Mouse (Mus musculus): ENCODE measurements around the gene Ccser1. TPM values are rescaled to one million over a fixed set of nuclear protein-coding genes. Genes with fewer than 3 reads are reported as not detected.

The Ccser1 gene
- polyA plus RNA-seq, 1 experiment from 2014 or later: 10.3 TPM

DNA sequence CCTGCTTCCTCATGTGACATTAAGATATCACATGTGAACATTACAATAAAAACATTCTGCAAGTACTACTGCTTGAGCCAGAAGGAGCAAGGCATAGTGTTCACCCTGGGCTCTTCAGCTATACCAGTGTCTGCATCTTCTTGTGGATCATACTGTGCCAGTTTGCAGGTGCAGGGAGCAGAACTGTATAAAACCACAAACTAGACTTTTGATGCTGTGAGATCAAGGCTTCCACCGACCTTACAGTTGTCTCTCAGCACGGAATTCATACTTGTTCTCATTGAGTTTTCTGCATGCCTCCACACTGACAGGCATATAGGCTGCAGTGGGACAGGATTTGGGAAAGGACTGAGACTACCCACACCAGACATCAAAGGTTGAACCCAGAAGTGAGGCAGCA is 146.0 kb downstream of the Ccser1 start:
- WGBS: 86% methylated on average over 2 of the region's 2 CpGs
- H3K9me3 ChIP-seq (replicated peaks): no peaks in the 10 kb centered on the region
- H3K36me3 ChIP-seq: no peaks in the 10 kb centered on the region
- DNase-seq (ENCODE audit: low spot score): no peak
- H3K4me1 ChIP-seq: no peaks in the 10 kb centered on the region
- no peak overlapping the region for H3K4me3 ChIP-seq
- no peak overlapping the region for H3K27ac ChIP-seq
- H3K27me3 ChIP-seq (ENCODE audit: low read depth, poor library complexity, severe bottlenecking): no peaks in the 10 kb centered on the region

DNA sequence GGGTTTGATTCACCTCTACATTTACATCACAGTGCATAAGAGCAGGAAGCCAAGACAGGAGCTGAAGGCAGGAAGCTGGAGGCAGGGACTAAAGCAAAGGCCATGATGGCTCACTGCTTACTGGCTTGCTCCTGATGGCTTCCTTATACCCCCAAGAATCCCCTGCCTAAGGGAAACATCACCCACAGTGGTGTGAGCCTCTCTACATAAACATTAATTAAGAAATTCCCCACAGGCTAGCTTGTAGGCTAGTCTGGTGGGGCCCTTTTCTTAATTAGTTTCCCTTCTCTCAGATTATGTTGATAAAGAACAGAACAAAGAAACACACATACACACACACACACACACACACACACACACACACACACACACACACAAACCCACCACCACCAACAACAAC is 148.9 kb downstream of the Ccser1 start:
- Histone ChIP-seq H3K4me3 (no peak overlapping the region), H3K36me3 (no peaks in the 10 kb centered on the region), H3K27ac (no peak overlapping the region), H3K27me3 (ENCODE audit: low read depth, poor library complexity, severe bottlenecking) (no peaks in the 10 kb centered on the region), H3K9me3 (replicated peaks) (no peaks in the 10 kb centered on the region), H3K4me1 (no peaks in the 10 kb centered on the region)
- DNase-seq (ENCODE audit: low spot score): no peak

DNA sequence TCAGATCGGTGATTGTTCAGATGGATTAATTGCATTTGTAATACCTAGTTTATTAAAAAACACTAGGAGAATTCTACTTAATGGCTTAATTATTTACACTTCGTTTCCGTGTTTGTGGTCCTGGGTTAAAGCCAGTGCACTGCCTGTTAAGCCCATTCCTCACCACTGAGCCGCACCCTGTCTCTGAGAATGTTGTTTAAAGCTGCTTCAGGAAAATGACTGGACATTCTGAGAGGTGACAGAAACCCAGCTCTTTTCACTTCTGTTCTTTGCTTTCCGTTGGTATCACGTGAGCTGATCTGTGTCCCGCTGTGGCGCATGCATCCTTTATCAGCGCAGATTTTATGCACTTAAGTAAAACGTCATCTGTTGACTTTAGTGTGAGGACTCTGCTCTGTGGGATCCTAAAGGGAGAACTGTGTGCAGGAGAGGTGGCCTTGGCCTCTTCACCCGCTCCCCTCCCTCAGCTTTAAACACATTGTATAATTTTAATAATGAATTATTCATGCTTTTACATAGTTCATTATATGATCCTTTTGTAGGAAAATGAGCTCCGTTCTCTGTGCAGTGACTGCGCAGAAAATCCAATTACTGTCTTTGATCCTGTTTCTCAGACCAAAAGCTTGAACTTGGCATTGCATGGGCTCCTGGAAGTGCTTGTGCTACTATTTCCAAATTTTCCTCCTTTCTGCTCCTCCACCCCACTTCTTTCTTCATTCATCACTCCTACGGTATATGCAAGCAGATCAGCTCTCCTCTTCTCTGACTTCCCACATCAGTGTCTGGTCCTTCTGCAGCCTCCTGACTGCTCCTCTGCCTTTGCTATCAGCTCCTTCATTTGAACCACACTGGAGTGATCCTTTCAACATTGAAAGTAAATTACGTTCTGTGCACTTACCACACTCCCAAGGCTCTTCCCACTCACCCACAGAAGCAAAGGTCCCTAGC is 149.7 kb downstream of the Ccser1 start:
- Histone ChIP-seq H3K36me3 (no peaks in the 10 kb centered on the region), H3K27me3 (ENCODE audit: low read depth, poor library complexity, severe bottlenecking) (no peaks in the 10 kb centered on the region), H3K4me1 (no peaks in the 10 kb centered on the region), H3K4me3 (no peak overlapping the region), H3K9me3 (replicated peaks) (no peaks in the 10 kb centered on the region), H3K27ac (no peak overlapping the region)
- no peak for DNase-seq (ENCODE audit: low spot score)
- WGBS: 88% methylated on average over 15 of the region's 15 CpGs

DNA sequence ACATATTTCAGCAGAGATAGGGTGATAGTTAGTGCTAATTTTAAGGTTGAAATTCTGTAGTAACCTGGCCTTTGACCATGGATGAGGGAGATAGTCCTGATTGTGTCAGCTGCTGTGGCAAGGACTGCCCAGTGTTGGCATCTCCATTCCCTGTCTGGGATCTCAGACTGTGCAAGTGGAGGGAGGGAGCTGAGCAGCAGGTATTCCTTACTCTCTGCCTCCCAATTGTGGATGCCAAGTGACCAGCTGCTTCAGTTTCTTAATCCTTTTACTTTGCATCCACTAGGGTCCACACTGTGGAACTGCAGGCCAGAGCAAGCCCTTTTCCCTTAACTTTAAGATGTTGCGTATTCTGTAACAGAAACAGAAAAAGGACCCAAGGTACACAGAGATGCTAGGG is 154.3 kb downstream of the Ccser1 start:
- WGBS: 97% methylated on average over 1 of the region's 1 CpGs
- H3K4me3 ChIP-seq: no peak overlapping the region
- H3K4me1 ChIP-seq: no peaks in the 10 kb centered on the region
- no peak for DNase-seq (ENCODE audit: low spot score)
- no peaks in the 10 kb centered on the region for H3K36me3 ChIP-seq
- H3K27ac ChIP-seq: no peak overlapping the region
- no peaks in the 10 kb centered on the region for H3K27me3 ChIP-seq (ENCODE audit: low read depth, poor library complexity, severe bottlenecking)
- no peaks in the 10 kb centered on the region for H3K9me3 ChIP-seq (replicated peaks)

DNA sequence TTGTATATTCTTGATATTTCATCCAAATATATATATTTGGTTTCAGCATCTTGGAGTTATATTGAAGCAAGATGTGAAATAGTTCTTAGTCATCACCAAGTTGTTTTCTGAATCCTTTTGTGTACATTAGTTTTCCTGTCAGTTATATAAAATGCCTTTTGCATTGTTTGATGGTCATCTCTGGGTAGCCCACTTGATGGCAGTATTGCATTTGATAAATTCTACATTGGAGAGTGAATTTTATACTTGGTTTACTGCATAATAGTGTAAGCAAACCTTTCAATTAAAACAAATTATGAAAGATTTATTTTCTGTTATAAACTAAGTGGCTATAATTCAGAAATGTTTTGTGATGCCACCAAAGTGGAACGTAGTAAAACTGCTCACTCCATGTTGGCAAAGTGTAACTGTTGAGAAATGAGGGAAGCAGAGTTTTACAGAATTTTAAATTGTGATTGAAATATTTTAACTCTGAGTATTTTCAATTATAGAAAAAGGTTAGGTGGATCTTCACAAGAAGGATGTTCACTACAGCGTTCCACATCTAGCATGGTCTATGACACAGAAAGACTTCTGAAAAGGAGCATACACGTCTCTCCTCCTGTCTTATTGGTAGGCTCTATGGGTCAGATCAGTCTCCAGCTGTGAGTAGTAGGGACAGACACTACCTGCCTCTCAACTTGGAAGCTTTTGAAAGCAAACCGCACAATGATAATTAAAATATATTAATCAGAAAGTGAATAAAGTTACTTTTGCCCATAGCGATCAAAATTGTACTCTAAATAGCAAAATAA is 167.1 kb downstream of the Ccser1 start:
- WGBS: 84% methylated on average over 5 of the region's 5 CpGs
- no peak overlapping the region for H3K27ac ChIP-seq
- H3K27me3 ChIP-seq (ENCODE audit: low read depth, poor library complexity, severe bottlenecking): no peaks in the 10 kb centered on the region
- no peak overlapping the region for H3K4me3 ChIP-seq
- no peak for DNase-seq (ENCODE audit: low spot score)
- no peaks in the 10 kb centered on the region for H3K9me3 ChIP-seq (replicated peaks)
- H3K4me1 ChIP-seq: no peaks in the 10 kb centered on the region
- no peaks in the 10 kb centered on the region for H3K36me3 ChIP-seq

DNA sequence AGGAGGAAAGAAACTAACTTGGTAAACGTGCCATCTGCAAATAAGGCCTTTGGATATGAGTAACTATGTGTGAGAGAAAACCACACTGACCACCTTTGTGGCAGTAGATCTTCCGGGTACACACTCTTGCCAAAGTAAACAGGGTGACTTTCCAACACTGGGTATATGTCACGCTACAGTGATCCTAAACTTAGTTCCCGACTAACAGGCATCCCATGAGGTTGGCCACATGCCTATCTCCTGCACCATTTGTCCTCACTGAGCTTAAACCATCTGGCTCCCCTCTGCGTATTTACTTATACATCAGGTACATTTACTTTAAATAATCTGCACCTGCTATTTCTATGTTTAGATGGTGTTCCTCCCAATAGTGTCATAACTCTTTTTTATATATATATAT is 183.6 kb downstream of the Ccser1 start:
- Histone ChIP-seq H3K4me1 (no peaks in the 10 kb centered on the region), H3K27ac (no peak overlapping the region), H3K36me3 (no peaks in the 10 kb centered on the region), H3K27me3 (ENCODE audit: low read depth, poor library complexity, severe bottlenecking) (no peaks in the 10 kb centered on the region), H3K4me3 (no peak overlapping the region), H3K9me3 (replicated peaks) (no peaks in the 10 kb centered on the region)
- WGBS: 85% methylated on average over 5 of the region's 5 CpGs
- no peak for DNase-seq (ENCODE audit: low spot score)

DNA sequence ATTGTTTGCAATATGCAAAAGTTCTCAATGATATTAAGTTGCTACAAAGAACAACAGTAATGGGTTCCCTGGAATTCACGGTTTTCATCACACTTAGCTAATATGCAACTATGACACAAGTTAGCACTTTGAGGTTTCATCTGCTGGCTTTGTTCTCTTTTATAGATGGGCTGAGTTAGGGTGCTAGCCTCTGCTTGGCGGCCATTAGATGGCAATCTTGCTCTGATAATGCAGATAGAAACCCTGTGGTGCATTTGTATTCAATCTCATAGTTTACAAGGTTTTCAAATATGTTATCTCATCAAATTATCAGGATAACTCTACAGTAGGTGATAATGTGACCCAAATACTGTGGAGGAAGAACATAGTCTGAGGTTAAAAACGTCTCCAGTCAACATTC is 202.4 kb downstream of the Ccser1 start:
- DNase-seq (ENCODE audit: low spot score): no peak
- H3K4me1 ChIP-seq: no peaks in the 10 kb centered on the region
- H3K4me3 ChIP-seq: no peak overlapping the region
- H3K36me3 ChIP-seq: no peaks in the 10 kb centered on the region
- WGBS: 37% methylated on average over 3 of the region's 3 CpGs
- H3K9me3 ChIP-seq (replicated peaks): no peaks in the 10 kb centered on the region
- no peaks in the 10 kb centered on the region for H3K27me3 ChIP-seq (ENCODE audit: low read depth, poor library complexity, severe bottlenecking)
- H3K27ac ChIP-seq: no peak overlapping the region

DNA sequence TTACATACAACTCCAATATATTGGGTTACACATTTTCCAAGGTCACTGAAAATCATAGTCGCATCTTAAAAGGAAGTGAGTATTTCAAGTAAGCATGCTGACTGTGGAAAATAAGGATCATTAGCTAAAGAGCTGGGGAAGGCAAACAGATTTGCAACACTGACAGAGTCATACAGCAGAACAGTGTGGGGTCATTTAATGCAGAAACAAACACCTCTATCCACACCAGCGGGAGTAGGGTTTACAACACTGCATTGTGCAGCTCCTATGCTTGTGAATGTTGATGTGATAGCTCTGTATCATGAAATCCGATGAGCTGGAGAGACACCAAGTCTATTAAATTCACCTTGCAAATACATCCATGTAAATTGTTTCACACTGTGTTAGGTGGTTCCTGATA is 202.9 kb downstream of the Ccser1 start:
- H3K4me3 ChIP-seq: no peak overlapping the region
- no peaks in the 10 kb centered on the region for H3K9me3 ChIP-seq (replicated peaks)
- no peak overlapping the region for H3K27ac ChIP-seq
- no peaks in the 10 kb centered on the region for H3K27me3 ChIP-seq (ENCODE audit: low read depth, poor library complexity, severe bottlenecking)
- 58% methylated on average over 3 of the region's 3 CpGs for WGBS
- H3K4me1 ChIP-seq: no peaks in the 10 kb centered on the region
- no peaks in the 10 kb centered on the region for H3K36me3 ChIP-seq
- DNase-seq (ENCODE audit: low spot score): no peak

DNA sequence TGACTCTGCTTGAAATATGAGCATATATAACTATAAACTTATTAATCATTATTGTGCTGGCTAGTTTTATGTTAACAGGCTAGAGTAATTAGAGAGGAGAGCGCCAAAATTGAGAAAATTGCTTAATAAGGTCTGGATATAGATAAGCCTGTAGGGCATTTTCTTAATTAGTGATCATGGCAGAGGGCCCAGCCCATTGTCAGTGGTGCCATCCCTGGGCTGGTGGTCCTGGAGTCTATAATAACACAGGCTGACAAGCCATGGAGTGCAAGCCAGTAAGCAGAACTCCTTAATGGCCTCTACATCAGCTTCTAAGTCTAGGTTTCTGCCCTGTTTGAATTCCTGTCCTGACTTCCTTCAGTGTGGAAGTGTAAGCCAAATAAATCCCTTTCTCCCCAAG is 206.9 kb downstream of the Ccser1 start:
- Histone ChIP-seq H3K27ac (no peak overlapping the region), H3K4me1 (no peaks in the 10 kb centered on the region), H3K36me3 (no peaks in the 10 kb centered on the region), H3K4me3 (no peak overlapping the region), H3K9me3 (replicated peaks) (no peaks in the 10 kb centered on the region), H3K27me3 (ENCODE audit: low read depth, poor library complexity, severe bottlenecking) (no peaks in the 10 kb centered on the region)
- DNase-seq (ENCODE audit: low spot score): no peak
- WGBS: 93% methylated on average over 1 of the region's 1 CpGs

DNA sequence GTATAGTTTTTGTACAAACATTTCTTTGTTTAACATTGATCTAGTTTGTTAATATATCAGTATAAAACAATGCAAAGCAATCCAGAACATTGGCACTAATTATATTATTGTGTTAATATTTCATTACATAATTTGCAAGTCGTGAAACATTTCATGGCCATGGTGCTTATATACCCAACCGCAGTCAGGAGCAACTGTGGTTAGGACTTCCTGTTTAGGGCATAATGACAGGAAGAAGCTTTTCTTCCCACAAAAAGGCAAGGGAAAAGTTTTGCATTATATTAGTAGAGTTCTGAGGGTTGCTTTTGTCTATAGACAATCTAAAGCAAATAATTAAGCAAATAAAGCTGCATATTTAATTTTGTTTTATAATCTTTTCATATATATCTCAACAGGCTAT is 247.4 kb downstream of the Ccser1 start:
- H3K27me3 ChIP-seq (ENCODE audit: low read depth, poor library complexity, severe bottlenecking): no peaks in the 10 kb centered on the region
- no peak overlapping the region for H3K27ac ChIP-seq
- H3K9me3 ChIP-seq (replicated peaks): no peaks in the 10 kb centered on the region
- no peaks in the 10 kb centered on the region for H3K4me1 ChIP-seq
- H3K36me3 ChIP-seq: no peaks in the 10 kb centered on the region
- WGBS: 90% methylated on average over 2 of the region's 2 CpGs
- DNase-seq (ENCODE audit: low spot score): no peak
- H3K4me3 ChIP-seq: no peak overlapping the region

DNA sequence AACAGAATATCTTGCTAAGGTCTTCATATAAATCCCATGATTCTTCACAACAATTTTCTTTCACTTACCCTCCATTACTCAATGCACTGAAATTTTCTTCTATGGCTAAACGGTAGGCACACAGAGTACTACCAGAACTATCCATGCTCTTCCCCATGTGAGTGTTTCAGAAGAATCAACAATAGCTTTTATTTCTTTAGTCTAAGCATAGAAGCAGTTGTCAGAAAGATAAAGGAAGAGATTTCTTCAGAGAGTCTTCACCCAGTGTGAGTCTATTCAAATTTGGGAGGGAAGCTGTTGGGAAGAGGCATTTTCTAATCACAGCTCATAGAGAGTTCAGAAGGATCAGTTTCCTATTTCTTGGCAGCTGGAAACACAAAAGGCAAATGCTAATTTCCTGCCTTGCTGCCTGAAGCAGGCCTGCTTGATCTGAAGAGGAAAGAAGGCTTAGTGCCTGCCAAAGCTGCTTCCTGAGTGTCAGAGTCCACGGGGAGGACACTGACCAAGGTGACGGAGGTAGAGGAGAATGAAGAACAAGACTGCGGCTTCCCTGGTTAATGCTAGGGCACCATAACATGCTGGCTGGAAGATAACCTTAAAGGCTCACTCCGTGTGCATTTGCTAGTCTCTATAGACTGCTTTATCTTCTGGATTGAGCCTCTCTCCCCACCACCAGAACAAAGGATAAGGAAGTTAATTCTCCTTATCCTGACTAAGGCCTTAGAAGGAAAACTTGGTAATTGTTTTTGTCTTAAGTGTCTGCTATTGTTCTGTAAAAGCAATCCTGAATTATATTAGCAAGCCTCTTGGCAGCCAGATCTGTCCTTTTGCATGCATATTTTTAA is 251.0 kb downstream of the Ccser1 start:
- no peaks in the 10 kb centered on the region for H3K9me3 ChIP-seq (replicated peaks)
- H3K27me3 ChIP-seq (ENCODE audit: low read depth, poor library complexity, severe bottlenecking): no peaks in the 10 kb centered on the region
- no peak overlapping the region for H3K4me3 ChIP-seq
- H3K36me3 ChIP-seq: no peaks in the 10 kb centered on the region
- H3K4me1 ChIP-seq: no peaks in the 10 kb centered on the region
- DNase-seq (ENCODE audit: low spot score): no peak
- no peak overlapping the region for H3K27ac ChIP-seq
- WGBS: 36% methylated on average over 5 of the region's 5 CpGs

DNA sequence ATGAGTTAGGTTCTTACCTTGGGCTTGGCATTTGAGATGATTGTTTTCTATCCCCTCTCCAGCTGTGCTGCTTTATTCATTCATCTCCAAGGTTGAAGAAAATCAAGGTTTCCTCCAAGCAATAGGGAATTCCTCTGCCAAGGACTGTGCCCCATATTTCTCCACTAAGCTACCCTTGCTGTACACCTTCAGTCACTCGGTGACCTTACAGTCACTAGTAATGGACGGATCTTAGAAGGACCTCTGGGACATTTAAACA is 251.5 kb downstream of the Ccser1 start:
- no peak overlapping the region for H3K27ac ChIP-seq

DNA sequence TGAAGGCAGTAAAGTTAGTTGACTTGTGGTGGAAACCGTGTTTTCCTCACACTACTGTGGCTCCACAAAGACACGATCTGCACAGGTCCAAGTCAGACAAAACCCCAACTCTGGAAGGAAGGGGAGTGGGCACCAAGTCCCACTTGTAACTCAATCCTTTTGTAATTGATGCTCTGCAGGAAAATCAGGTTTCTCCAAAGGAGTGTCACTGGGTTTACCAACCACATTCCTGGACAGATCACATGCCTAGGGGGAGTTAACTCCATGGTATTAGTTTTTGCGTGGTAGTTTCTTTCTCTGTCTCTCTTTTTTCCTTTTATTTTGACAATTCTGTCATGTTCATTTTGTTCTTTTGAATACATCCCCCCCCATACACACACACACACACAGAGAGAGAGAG is 252.0 kb downstream of the Ccser1 start:
- no peaks in the 10 kb centered on the region for H3K27me3 ChIP-seq (ENCODE audit: low read depth, poor library complexity, severe bottlenecking)
- H3K4me1 ChIP-seq: no peaks in the 10 kb centered on the region
- no peak overlapping the region for H3K4me3 ChIP-seq
- no peaks in the 10 kb centered on the region for H3K9me3 ChIP-seq (replicated peaks)
- no peaks in the 10 kb centered on the region for H3K36me3 ChIP-seq
- DNase-seq (ENCODE audit: low spot score): no peak
- 76% methylated on average over 3 of the region's 3 CpGs for WGBS
- no peak overlapping the region for H3K27ac ChIP-seq

More for the DNA sequence above, 251.5 kb downstream of the Ccser1 start:
- H3K4me3 ChIP-seq: no peak overlapping the region
- no peak for DNase-seq (ENCODE audit: low spot score)
- H3K27me3 ChIP-seq (ENCODE audit: low read depth, poor library complexity, severe bottlenecking): no peaks in the 10 kb centered on the region
- H3K4me1 ChIP-seq: no peaks in the 10 kb centered on the region
- 88% methylated on average over 2 of the region's 2 CpGs for WGBS
- no peaks in the 10 kb centered on the region for H3K36me3 ChIP-seq
- no peaks in the 10 kb centered on the region for H3K9me3 ChIP-seq (replicated peaks)

All from limb, embryonic 10.5 days (tissue).